Mouse (Mus musculus): ENCODE data around the gene Xab2. TPM values are rescaled to one million over a fixed set of nuclear protein-coding genes. Genes with fewer than 3 reads are reported as not detected.

The Xab2 gene
- polyA plus RNA-seq, 1 experiment: 63.5 TPM

DNA sequence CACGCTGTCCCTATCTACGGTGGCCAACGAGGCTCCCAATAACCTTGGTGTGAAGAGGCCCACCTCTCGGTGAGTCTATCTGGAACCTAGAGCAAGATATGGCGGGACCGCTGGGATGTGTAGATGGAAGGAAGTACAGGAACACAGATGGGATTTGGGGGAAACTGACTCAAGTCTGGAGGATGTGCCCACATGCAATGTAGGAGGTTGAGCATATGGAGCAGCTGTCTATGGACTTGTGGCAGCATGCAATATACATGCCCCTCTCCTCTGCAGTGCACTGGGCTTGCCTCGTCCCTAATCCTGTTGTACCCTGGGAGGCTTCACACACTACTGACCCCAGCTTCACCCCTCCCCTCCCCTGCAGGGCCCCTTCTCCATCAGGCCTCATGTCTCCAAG lies 13.3 kb downstream of the Xab2 start:
- DNase-seq: no peak
- H3K4me3 ChIP-seq (replicated peaks; ENCODE audit: insufficient read depth, low read depth, low read length): no peak overlapping the region
- no peaks in the 10 kb centered on the region for H3K27me3 ChIP-seq (ENCODE audit: control insufficient read depth, insufficient read depth, low read length)
- H3K27ac ChIP-seq (ENCODE audit: insufficient read depth, low read length): no peak overlapping the region
- 83% methylated on average over 7 of the region's 7 CpGs for WGBS
- TF ChIP-seq CTCF (IDR thresholded peaks at IDR 0.05; ENCODE audit: borderline replicate concordance, insufficient read depth, low read depth, low read length): no peak
- no peak for TF ChIP-seq POLR2A (IDR thresholded peaks at IDR 0.05; ENCODE audit: borderline replicate concordance, insufficient read depth, low read length)
- H3K4me1 ChIP-seq (ENCODE audit: control insufficient read depth, insufficient read depth, low read length): peaks cover 10% of the 10 kb centered on the region

- H3K27me3 ChIP-seq (ENCODE audit: control insufficient read depth, insufficient read depth, low read length): no peaks in the 10 kb centered on the region
- H3K27ac ChIP-seq (ENCODE audit: insufficient read depth, low read length): no peak overlapping the region
- DNase-seq: no peak
- no peak for TF ChIP-seq POLR2A (IDR thresholded peaks at IDR 0.05; ENCODE audit: borderline replicate concordance, insufficient read depth, low read length)
- no peak for TF ChIP-seq CTCF (IDR thresholded peaks at IDR 0.05; ENCODE audit: borderline replicate concordance, insufficient read depth, low read depth, low read length)
- H3K4me1 ChIP-seq (ENCODE audit: control insufficient read depth, insufficient read depth, low read length): peaks cover 10% of the 10 kb centered on the region
- H3K4me3 ChIP-seq (replicated peaks; ENCODE audit: insufficient read depth, low read depth, low read length): no peak overlapping the region
- 47% methylated on average over 16 of the region's 16 CpGs for WGBS
Measured at GRCm38 (mm10) chr8:3606593-3606992, 14.5 kb downstream of the Xab2 start.

DNA sequence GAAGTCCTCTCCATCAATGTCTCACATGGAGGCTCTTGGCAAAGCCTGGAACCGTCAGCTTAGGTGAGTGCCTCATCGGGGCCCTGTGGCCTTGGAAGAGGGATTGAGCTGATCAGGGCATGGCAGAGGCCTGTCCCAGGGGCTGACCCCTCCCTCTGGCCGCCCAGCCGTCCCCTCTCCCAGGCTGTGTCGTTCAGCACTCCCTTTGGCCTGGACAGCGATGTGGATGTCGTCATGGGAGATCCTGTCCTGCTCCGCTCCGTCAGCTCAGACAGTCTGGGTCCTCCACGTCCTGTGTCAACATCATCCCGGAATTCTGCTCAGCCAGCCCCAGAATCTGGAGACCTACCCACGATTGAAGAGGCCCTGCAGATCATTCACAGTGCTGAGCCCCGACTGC lies 17.7 kb downstream of the Xab2 start:
- Histone ChIP-seq H3K4me3 (replicated peaks; ENCODE audit: insufficient read depth, low read depth, low read length) (no peak overlapping the region), H3K27me3 (ENCODE audit: control insufficient read depth, insufficient read depth, low read length) (no peaks in the 10 kb centered on the region), H3K27ac (ENCODE audit: insufficient read depth, low read length) (no peak overlapping the region), H3K4me1 (ENCODE audit: control insufficient read depth, insufficient read depth, low read length) (no peaks in the 10 kb centered on the region)
- WGBS: 81% methylated on average over 13 of the region's 13 CpGs
- DNase-seq: no peak
- TF ChIP-seq CTCF (IDR thresholded peaks at IDR 0.05; ENCODE audit: borderline replicate concordance, insufficient read depth, low read depth, low read length) (no peak), POLR2A (IDR thresholded peaks at IDR 0.05; ENCODE audit: borderline replicate concordance, insufficient read depth, low read length) (no peak)

DNA sequence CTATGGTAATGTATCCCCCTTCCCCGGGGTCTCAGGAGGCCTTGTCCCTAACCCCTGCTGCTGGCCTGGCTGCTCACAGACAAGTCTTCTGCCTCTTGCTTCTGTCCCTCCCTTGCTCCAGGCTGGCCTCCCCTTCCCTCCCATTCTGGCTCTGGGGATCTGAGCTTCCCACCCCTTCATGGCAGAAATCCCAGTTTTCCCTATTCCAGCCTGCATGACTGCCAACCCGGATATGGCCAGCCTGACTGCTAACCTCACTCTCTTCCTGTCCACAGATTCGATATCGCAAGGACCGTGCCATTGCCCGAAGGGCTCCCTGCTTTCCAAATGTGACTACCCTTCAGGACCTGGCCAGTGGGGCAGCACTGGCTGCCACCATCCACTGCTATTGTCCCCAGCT lies 20.7 kb downstream of the Xab2 start:
- no peak overlapping the region for H3K27ac ChIP-seq (ENCODE audit: insufficient read depth, low read length)
- TF ChIP-seq CTCF (IDR thresholded peaks at IDR 0.05; ENCODE audit: borderline replicate concordance, insufficient read depth, low read depth, low read length): no peak

DNA sequence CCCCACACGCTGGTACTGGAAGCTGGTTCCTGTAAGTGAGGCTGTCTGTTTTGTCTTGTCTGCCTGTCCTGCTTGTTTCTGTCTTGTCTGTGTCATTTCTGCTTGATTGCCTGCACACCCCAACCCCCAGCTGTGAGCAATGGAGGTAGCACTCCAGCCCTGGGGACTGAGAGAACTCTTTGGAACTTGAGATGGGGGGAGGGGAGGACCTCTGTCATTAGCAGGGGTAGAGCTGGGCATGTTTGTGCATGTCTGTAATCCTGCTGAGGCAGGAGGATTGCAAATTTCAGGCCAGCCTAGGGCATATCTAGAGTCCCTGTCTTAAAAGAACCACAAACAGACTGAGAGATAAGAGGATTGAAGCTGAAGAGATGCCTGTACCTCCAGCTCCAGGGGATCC lies 21.9 kb downstream of the Xab2 start:
- DNase-seq: no peak
- H3K27ac ChIP-seq (ENCODE audit: insufficient read depth, low read length): no peak overlapping the region
- H3K4me3 ChIP-seq (replicated peaks; ENCODE audit: insufficient read depth, low read depth, low read length): no peak overlapping the region
- H3K27me3 ChIP-seq (ENCODE audit: control insufficient read depth, insufficient read depth, low read length): no peaks in the 10 kb centered on the region
- 70% methylated on average over 1 of the region's 1 CpGs for WGBS
- TF ChIP-seq POLR2A (IDR thresholded peaks at IDR 0.05; ENCODE audit: borderline replicate concordance, insufficient read depth, low read length) (no peak), CTCF (IDR thresholded peaks at IDR 0.05; ENCODE audit: borderline replicate concordance, insufficient read depth, low read depth, low read length) (no peak)
- no peaks in the 10 kb centered on the region for H3K4me1 ChIP-seq (ENCODE audit: control insufficient read depth, insufficient read depth, low read length)

More for the DNA sequence above, 20.7 kb downstream of the Xab2 start:
- no peaks in the 10 kb centered on the region for H3K4me1 ChIP-seq (ENCODE audit: control insufficient read depth, insufficient read depth, low read length)
- no peak for DNase-seq
- 10% methylated on average over 6 of the region's 6 CpGs for WGBS
- H3K27me3 ChIP-seq (ENCODE audit: control insufficient read depth, insufficient read depth, low read length): no peaks in the 10 kb centered on the region
- no peak overlapping the region for H3K4me3 ChIP-seq (replicated peaks; ENCODE audit: insufficient read depth, low read depth, low read length)

- WGBS: 69% methylated on average over 3 of the region's 3 CpGs
- no peak overlapping the region for H3K4me3 ChIP-seq (replicated peaks; ENCODE audit: insufficient read depth, low read depth, low read length)
- no peaks in the 10 kb centered on the region for H3K27me3 ChIP-seq (ENCODE audit: control insufficient read depth, insufficient read depth, low read length)
- DNase-seq: no peak
- no peak overlapping the region for H3K27ac ChIP-seq (ENCODE audit: insufficient read depth, low read length)
- H3K4me1 ChIP-seq (ENCODE audit: control insufficient read depth, insufficient read depth, low read length): peaks cover 5% of the 10 kb centered on the region
- no peak for TF ChIP-seq POLR2A (IDR thresholded peaks at IDR 0.05; ENCODE audit: borderline replicate concordance, insufficient read depth, low read length)
- no peak for TF ChIP-seq CTCF (IDR thresholded peaks at IDR 0.05; ENCODE audit: borderline replicate concordance, insufficient read depth, low read depth, low read length)
Measured at GRCm38 (mm10) chr8:3598054-3598453, 23.1 kb downstream of the Xab2 start.

DNA sequence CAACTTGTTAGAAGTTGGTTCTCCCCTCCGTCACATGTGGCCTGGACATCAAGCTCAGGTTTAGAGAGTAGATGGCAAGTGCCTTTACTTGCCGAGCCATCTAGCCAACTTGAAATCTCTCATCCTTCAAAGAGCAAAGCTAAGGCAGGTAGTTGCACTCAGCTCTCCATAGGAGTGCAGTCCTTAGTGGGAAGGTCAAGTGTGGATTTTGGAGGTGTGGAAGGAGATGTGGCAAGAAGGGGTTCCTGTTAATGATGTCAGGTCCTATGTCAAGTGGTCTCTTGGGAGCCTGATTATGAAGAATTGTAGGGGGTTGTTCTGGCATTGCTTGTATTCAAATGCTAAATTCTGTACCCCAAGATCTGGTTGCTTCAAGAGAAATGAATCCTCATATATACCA lies 26.6 kb downstream of the Xab2 start:
- H3K4me3 ChIP-seq (replicated peaks; ENCODE audit: insufficient read depth, low read depth, low read length): no peak overlapping the region
- H3K27me3 ChIP-seq (ENCODE audit: control insufficient read depth, insufficient read depth, low read length): no peaks in the 10 kb centered on the region
- no peak for DNase-seq
- 87% methylated on average over 2 of the region's 2 CpGs for WGBS
- no peak overlapping the region for H3K27ac ChIP-seq (ENCODE audit: insufficient read depth, low read length)
- TF ChIP-seq POLR2A (IDR thresholded peaks at IDR 0.05; ENCODE audit: borderline replicate concordance, insufficient read depth, low read length): no peak
- TF ChIP-seq CTCF (IDR thresholded peaks at IDR 0.05; ENCODE audit: borderline replicate concordance, insufficient read depth, low read depth, low read length): no peak
- peaks cover 5% of the 10 kb centered on the region for H3K4me1 ChIP-seq (ENCODE audit: control insufficient read depth, insufficient read depth, low read length)

- Histone ChIP-seq H3K4me1 (ENCODE audit: control insufficient read depth, insufficient read depth, low read length) (peaks cover 5% of the 10 kb centered on the region), H3K4me3 (replicated peaks; ENCODE audit: insufficient read depth, low read depth, low read length) (no peak overlapping the region), H3K27ac (ENCODE audit: insufficient read depth, low read length) (no peak overlapping the region), H3K27me3 (ENCODE audit: control insufficient read depth, insufficient read depth, low read length) (no peaks in the 10 kb centered on the region)
- TF ChIP-seq POLR2A (IDR thresholded peaks at IDR 0.05; ENCODE audit: borderline replicate concordance, insufficient read depth, low read length) (no peak), CTCF (IDR thresholded peaks at IDR 0.05; ENCODE audit: borderline replicate concordance, insufficient read depth, low read depth, low read length) (no peak)
- DNase-seq: peak in 1 of 2 experiments; percentile 40
- WGBS: 13% methylated on average over 3 of the region's 3 CpGs
Measured at GRCm38 (mm10) chr8:3593470-3593869, 27.6 kb downstream of the Xab2 start.
